Mouse (Mus musculus) erythroblast, embryonic 14.5 days (primary cell): Measurements from ENCODE around the gene 1700030J22Rik. TPM values are rescaled to one million over a fixed set of nuclear protein-coding genes. Genes with fewer than 3 reads are reported as not detected.

ENCODE experiments used
- H3K27me3 ChIP-seq: 2 replicates; pipeline ENCODE4 v1.6.1; 2012; ENCODE audit warnings: inconsistent platforms; ENCODE audit not compliant: control insufficient read depth
- H3K36me3 ChIP-seq: 2 replicates; pipeline ENCODE4 v1.6.1; 2012; ENCODE audit warnings: mild to moderate bottlenecking, inconsistent platforms; ENCODE audit not compliant: control insufficient read depth
- H3K4me1 ChIP-seq: 2 replicates; pipeline ENCODE4 v1.6.1; 2012; ENCODE audit warnings: inconsistent platforms; ENCODE audit not compliant: control insufficient read depth
- H3K4me3 ChIP-seq: replicated peaks from 2 replicates; pipeline ENCODE3; 2012; ENCODE audit warnings: moderate library complexity, mild to moderate bottlenecking, inconsistent platforms
- H3K9me3 ChIP-seq: 2 replicates; pipeline ENCODE4 v1.6.1; 2012; ENCODE audit warnings: low read length, inconsistent platforms, mixed read lengths; ENCODE audit not compliant: control insufficient read depth
- GATA1 ChIP-seq: IDR thresholded peaks from 2 replicates; pipeline ENCODE4 v1.6.1; 2012; ENCODE audit warnings: low read length, inconsistent platforms, mixed read lengths
- TAL1 ChIP-seq: IDR thresholded peaks from 3 replicates; pipeline ENCODE4 v1.6.1; 2012; ENCODE audit warnings: low read length, inconsistent platforms, mixed read lengths
- polyA plus RNA-seq: library from polyadenylated mRNA; stranded (reverse); fragments of >175 nt; gene quantifications from 2 replicates; pipeline ENCODE4 v1.2.3, GENCODE M21; 2012

The 1700030J22Rik gene
- polyA plus RNA-seq, 1 experiment = 0.36 TPM

- Histone ChIP-seq H3K4me3 (peak overlapping the region; percentile 75), H3K36me3 (no peaks in the 10 kb centered on the region; the same call in 1 of the 2 replicates), H3K4me1 (peaks cover 26% of the 10 kb centered on the region), H3K9me3 (no peaks in the 10 kb centered on the region), H3K27me3 (peaks cover 3% of the 10 kb centered on the region; the same call in 1 of the 2 replicates)
- TF ChIP-seq TAL1 (no peak), GATA1 (no peak)
These were observed 15.4 kb upstream of the 1700030J22Rik start for GRCm38 (mm10) chr8:116994016-116994716.

GRCm38 (mm10) chr8:116993095-116993867 is 14.5 kb upstream of the 1700030J22Rik start, which contains the start of gene Gcsh:
Gcsh (minus strand) TSS chr8:116993537.
- Histone ChIP-seq H3K36me3 (peaks cover 6% of the 10 kb centered on the region; the same call in 1 of the 2 replicates), H3K27me3 (peaks cover 3% of the 10 kb centered on the region; the same call in 1 of the 2 replicates), H3K4me1 (peaks cover 26% of the 10 kb centered on the region), H3K9me3 (no peaks in the 10 kb centered on the region), H3K4me3 (peak within 1 kb of the TSS; percentile 75)
- TF ChIP-seq GATA1 = no peak
- no peak for TF ChIP-seq TAL1

GRCm38 (mm10) chr8:116992176-116992971 is 13.6 kb upstream of the 1700030J22Rik start:
- Histone ChIP-seq H3K9me3 (no peaks in the 10 kb centered on the region), H3K27me3 (peaks cover 3% of the 10 kb centered on the region; the same call in 1 of the 2 replicates), H3K4me1 (peaks cover 26% of the 10 kb centered on the region), H3K36me3 (peaks cover 8% of the 10 kb centered on the region; the same call in 1 of the 2 replicates), H3K4me3 (peak overlapping the region; percentile 75)
- TF ChIP-seq TAL1 = no peak
- TF ChIP-seq GATA1 = no peak

GRCm38 (mm10) chr8:116991241-116991640 is 12.5 kb upstream of the 1700030J22Rik start:
- peaks cover 26% of the 10 kb centered on the region for H3K4me1 ChIP-seq
- peaks cover 3% of the 10 kb centered on the region; the same call in 1 of the 2 replicates for H3K27me3 ChIP-seq
- H3K9me3 ChIP-seq = no peaks in the 10 kb centered on the region
- no peak for TF ChIP-seq GATA1
- H3K36me3 ChIP-seq = peaks cover 15% of the 10 kb centered on the region
- H3K4me3 ChIP-seq = no peak overlapping the region

- no peak for TF ChIP-seq GATA1
- no peak for TF ChIP-seq TAL1
- H3K36me3 ChIP-seq = peaks cover 16% of the 10 kb centered on the region
- H3K27me3 ChIP-seq = no peaks in the 10 kb centered on the region
- peaks cover 26% of the 10 kb centered on the region for H3K4me1 ChIP-seq
- no peak overlapping the region for H3K4me3 ChIP-seq
- H3K9me3 ChIP-seq = no peaks in the 10 kb centered on the region
These were observed 11.1 kb upstream of the 1700030J22Rik start for GRCm38 (mm10) chr8:116989842-116990241.

- Histone ChIP-seq H3K36me3 (peaks cover 6% of the 10 kb centered on the region), H3K27me3 (peaks cover 3% of the 10 kb centered on the region), H3K4me1 (peaks cover 24% of the 10 kb centered on the region), H3K4me3 (no peak overlapping the region), H3K9me3 (no peaks in the 10 kb centered on the region)
- TF ChIP-seq GATA1 = no peak
- TF ChIP-seq TAL1 = no peak
These were observed 1.4 kb upstream of the 1700030J22Rik start for GRCm38 (mm10) chr8:116980117-116980516.

GRCm38 (mm10) chr8:116978052-116978451 is 707 bp downstream of the 1700030J22Rik start:
- peaks cover 10% of the 10 kb centered on the region for H3K27me3 ChIP-seq
- H3K4me3 ChIP-seq = peak overlapping the region; percentile 69
- H3K36me3 ChIP-seq = no peaks in the 10 kb centered on the region; the same call in 1 of the 2 replicates
- peaks cover 24% of the 10 kb centered on the region for H3K4me1 ChIP-seq
- no peaks in the 10 kb centered on the region for H3K9me3 ChIP-seq
- TF ChIP-seq TAL1 (no peak), GATA1 (no peak)

GRCm38 (mm10) chr8:116975606-116976005 is 3.2 kb downstream of the 1700030J22Rik start:
- Histone ChIP-seq H3K36me3 (no peaks in the 10 kb centered on the region), H3K9me3 (no peaks in the 10 kb centered on the region), H3K4me1 (peaks cover 24% of the 10 kb centered on the region), H3K27me3 (peaks cover 10% of the 10 kb centered on the region), H3K4me3 (no peak overlapping the region)
- TF ChIP-seq GATA1 = no peak
- TF ChIP-seq TAL1 = no peak
